Mouse (Mus musculus) liver, embryonic 12.5 days (tissue): ENCODE measurements around the gene L2hgdh. TPM values are rescaled to one million over a fixed set of nuclear protein-coding genes. Genes with fewer than 3 reads are reported as not detected.

Experiments used
- ATAC-seq: fragments of 200-750 bp; cut with Nextera tagmentation; 2 replicates; pipeline ENCODE4 v1.8.0; 2017; ENCODE audit warnings: moderate number of reproducible peaks, mild to moderate bottlenecking, moderate library complexity
- H3K27ac ChIP-seq: fragments of 300-500 bp; sonication (generic); 2 replicates; pipeline ENCODE4 v1.5.1; 2016; ENCODE audit warnings: mild to moderate bottlenecking
- H3K27me3 ChIP-seq: fragments of 300-500 bp; sonication (generic); replicated peaks from 2 replicates; pipeline ENCODE4 v1.6.1; 2016; ENCODE audit warnings: mild to moderate bottlenecking, moderate library complexity
- H3K36me3 ChIP-seq: fragments of 300-500 bp; sonication (generic); 2 replicates; pipeline ENCODE4 v1.6.1; 2016; ENCODE audit warnings: mild to moderate bottlenecking, moderate library complexity
- H3K4me1 ChIP-seq: fragments of 300-500 bp; sonication (generic); 2 replicates; pipeline ENCODE4 v1.6.1; 2016
- H3K4me2 ChIP-seq: fragments of 300-500 bp; sonication (generic); 2 replicates; pipeline ENCODE4 v1.6.1; 2016; ENCODE audit warnings: mild to moderate bottlenecking, moderate library complexity
- H3K4me3 ChIP-seq: fragments of 300-500 bp; sonication (generic); 2 replicates; pipeline ENCODE4 v1.5.1; 2016; ENCODE audit warnings: mild to moderate bottlenecking, moderate library complexity
- H3K9ac ChIP-seq: fragments of 300-500 bp; sonication (generic); 2 replicates; pipeline ENCODE4 v1.6.1; 2016; ENCODE audit warnings: mild to moderate bottlenecking, moderate library complexity
- H3K9me3 ChIP-seq: fragments of 300-500 bp; sonication (generic); replicated peaks from 2 replicates; pipeline ENCODE4 v1.6.1; 2016; ENCODE audit warnings: mild to moderate bottlenecking, moderate library complexity
- WGBS: fragments of 180-500 bp; shearing (Covaris S2); methylation state at CpG from one replicate; pipeline ENCODE4 v1.1.7; 2016; ENCODE audit not compliant: insufficient replicate concordance; 5-methylcytosine and 5-hydroxymethylcytosine counted together
- polyA plus RNA-seq: library from polyadenylated mRNA; unstranded; fragments of >200 nt; fragmentation: Nextera tagmentation; extraction: Ambion mirVana; gene quantifications from 2 replicates; pipeline ENCODE4 v1.2.1, GENCODE M21; 2016

The L2hgdh gene
- polyA plus RNA-seq, 1 experiment from 2014 or later, result 20.6 TPM

DNA sequence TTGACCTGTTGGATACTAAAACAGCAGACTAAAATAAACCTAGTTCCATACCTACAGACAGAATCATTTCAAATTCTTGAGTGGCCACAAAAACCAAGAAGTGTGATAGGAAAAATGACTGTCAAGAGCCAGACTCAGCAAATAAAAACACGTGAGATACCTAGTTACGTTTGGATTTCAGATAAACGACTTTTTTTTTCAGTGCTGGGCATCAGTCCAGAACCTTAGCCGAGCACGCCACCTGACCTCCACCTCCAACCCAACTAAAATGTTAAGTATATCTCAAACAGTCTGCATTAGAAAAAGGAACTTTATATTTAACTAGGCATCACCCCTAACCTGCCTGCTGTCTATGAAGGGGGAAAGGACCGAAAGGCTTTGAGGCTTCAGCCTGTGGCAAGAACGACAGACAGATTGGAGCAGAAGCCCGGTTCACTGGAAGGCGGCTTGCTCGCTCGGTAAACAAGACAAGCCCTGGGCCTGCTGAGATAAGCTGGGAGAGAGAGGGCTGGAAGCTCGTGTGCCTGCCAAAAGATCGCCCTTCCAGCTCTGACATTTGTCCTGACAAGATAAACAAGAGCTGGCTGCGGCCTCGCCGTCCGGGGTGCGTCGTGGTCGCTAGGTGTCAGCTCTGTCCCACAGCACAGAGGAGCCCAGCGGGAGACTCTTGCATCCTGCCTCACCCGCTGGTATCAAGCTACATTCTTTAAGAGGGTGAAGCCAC lies 32.9 kb upstream of the L2hgdh start:
- ATAC-seq, result peak; percentile 94

DNA sequence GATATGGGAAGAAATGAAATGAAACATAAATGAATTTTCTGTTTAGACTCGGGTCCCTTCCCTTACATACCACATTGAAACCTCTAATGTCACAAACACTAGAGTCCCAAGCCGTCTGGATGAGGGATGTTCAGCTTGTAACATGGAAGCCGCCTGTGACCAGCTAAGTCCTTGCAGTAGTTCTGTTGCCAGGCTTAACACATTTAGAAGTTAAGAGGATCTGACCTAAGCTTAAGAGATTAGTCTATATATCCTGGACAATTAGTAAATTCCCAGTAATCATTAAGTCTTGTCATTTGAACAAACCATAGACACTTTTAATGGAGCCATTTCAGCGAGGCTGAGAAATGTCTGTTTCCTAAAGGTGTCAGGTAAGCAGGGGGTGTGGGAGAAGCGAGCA lies 31.3 kb upstream of the L2hgdh start:
- H3K4me1 ChIP-seq, result peaks cover 70% of the 10 kb centered on the region
- 0 out of 2 replicates have a peak overlapping the region, but pooled peaks have one; percentile 68 for H3K4me2 ChIP-seq
- H3K36me3 ChIP-seq, result no peaks in the 10 kb centered on the region
- H3K4me3 ChIP-seq, result no peak overlapping the region
- peak overlapping the region; percentile 98 for H3K27ac ChIP-seq
- no peaks in the 10 kb centered on the region for H3K27me3 ChIP-seq
- ATAC-seq, result no peak
- peak overlapping the region; percentile 64; the same call in 1 of the 2 replicates for H3K9ac ChIP-seq
- WGBS, result 70% methylated on average over 5 of the region's 5 CpGs
- H3K9me3 ChIP-seq, result no peaks in the 10 kb centered on the region

More for the DNA sequence above, 32.9 kb upstream of the L2hgdh start:
- H3K27ac ChIP-seq, result peak overlapping the region; percentile 98
- H3K9me3 ChIP-seq, result no peaks in the 10 kb centered on the region
- 6% methylated on average over 22 of the region's 22 CpGs for WGBS
- H3K4me2 ChIP-seq, result peak overlapping the region; percentile 68
- H3K36me3 ChIP-seq, result no peaks in the 10 kb centered on the region
- H3K9ac ChIP-seq, result peak overlapping the region; percentile 69
- peaks cover 66% of the 10 kb centered on the region for H3K4me1 ChIP-seq
- no peaks in the 10 kb centered on the region for H3K27me3 ChIP-seq
- H3K4me3 ChIP-seq, result peak overlapping the region; percentile 34

GRCm38 (mm10) chr12:69753936-69754335 lies 29.3 kb upstream of the L2hgdh start:
- Histone ChIP-seq H3K36me3 (no peaks in the 10 kb centered on the region), H3K27me3 (no peaks in the 10 kb centered on the region), H3K4me3 (no peak overlapping the region), H3K9me3 (no peaks in the 10 kb centered on the region), H3K4me1 (peaks cover 50% of the 10 kb centered on the region), H3K9ac (no peak overlapping the region), H3K4me2 (no peak overlapping the region), H3K27ac (peak overlapping the region; percentile 98; the same call in 1 of the 2 replicates)
- WGBS, result 75% methylated on average over 5 of the region's 5 CpGs
- ATAC-seq, result no peak

DNA sequence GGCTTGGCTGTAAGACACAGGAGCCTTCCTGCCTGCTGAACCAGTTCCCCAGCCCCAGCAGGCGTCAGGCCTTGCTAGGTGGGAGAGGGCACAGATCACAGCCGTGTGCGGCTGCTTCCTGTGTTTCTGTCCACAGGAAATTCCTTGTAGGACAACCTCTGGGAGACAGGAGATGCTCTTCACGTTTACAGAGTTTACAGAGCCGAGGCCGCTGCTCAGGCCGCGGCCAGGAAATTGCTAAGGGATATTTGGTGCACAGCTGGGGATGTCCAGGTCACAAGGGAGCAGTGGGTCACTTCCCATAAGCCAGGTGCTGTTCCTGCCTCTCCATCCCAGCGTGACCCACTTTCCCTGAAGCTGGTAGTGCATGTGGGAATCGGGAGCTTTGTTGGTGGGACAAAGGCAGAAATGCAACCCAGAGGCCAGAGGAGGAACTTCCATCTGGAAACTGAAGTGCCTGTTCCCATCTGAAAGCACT lies 27.2 kb upstream of the L2hgdh start:
- H3K4me2 ChIP-seq, result no peak overlapping the region
- H3K27me3 ChIP-seq, result no peaks in the 10 kb centered on the region
- H3K4me1 ChIP-seq, result peaks cover 41% of the 10 kb centered on the region
- H3K27ac ChIP-seq, result 0 out of 2 replicates have a peak overlapping the region, but pooled peaks have one; percentile 45
- no peaks in the 10 kb centered on the region for H3K9me3 ChIP-seq
- H3K9ac ChIP-seq, result peak overlapping the region; percentile 27; the same call in 1 of the 2 replicates
- H3K36me3 ChIP-seq, result no peaks in the 10 kb centered on the region
- H3K4me3 ChIP-seq, result no peak overlapping the region
- WGBS, result 40% methylated on average over 10 of the region's 10 CpGs
- no peak for ATAC-seq

GRCm38 (mm10) chr12:69744138-69744537 lies 19.5 kb upstream of the L2hgdh start:
- peaks cover 10% of the 10 kb centered on the region for H3K4me1 ChIP-seq
- H3K36me3 ChIP-seq, result peaks cover 10% of the 10 kb centered on the region; the same call in 1 of the 2 replicates
- H3K4me2 ChIP-seq, result no peak overlapping the region
- H3K4me3 ChIP-seq, result no peak overlapping the region
- no peak for ATAC-seq
- no peaks in the 10 kb centered on the region for H3K27me3 ChIP-seq
- no peaks in the 10 kb centered on the region for H3K9me3 ChIP-seq
- no peak overlapping the region for H3K27ac ChIP-seq
- no peak overlapping the region for H3K9ac ChIP-seq
- 80% methylated on average over 5 of the region's 5 CpGs for WGBS

- no peak overlapping the region for H3K27ac ChIP-seq
- ATAC-seq, result no peak
- H3K4me1 ChIP-seq, result peaks cover 3% of the 10 kb centered on the region
- no peaks in the 10 kb centered on the region for H3K9me3 ChIP-seq
- H3K4me3 ChIP-seq, result no peak overlapping the region
- WGBS, result 82% methylated on average over 5 of the region's 5 CpGs
- no peak overlapping the region for H3K9ac ChIP-seq
- no peak overlapping the region for H3K4me2 ChIP-seq
- no peaks in the 10 kb centered on the region for H3K27me3 ChIP-seq
- H3K36me3 ChIP-seq, result peaks cover 10% of the 10 kb centered on the region; the same call in 1 of the 2 replicates
Observed at GRCm38 (mm10) chr12:69741965-69742364, 17.3 kb upstream of the L2hgdh start.

DNA sequence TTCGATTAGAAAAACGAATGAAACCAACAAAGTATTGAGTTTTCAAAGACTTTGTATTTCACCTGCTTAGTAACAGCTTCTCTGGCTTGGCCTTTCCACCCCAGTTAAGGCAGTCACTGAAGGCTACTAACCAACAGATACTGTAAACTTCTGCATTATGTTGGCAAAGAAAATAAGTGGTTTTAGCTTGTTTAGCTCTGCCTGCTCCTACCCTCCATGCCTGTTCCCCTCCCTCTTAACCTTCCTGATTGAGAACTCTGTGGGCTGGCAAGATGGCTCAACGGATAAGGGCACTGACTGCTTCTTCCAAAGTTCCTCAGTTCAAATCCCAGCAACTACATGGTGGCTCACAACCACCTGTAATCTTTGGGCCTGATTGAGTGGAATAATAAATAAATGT lies 9.2 kb upstream of the L2hgdh start:
- H3K4me3 ChIP-seq, result no peak overlapping the region
- 52% methylated on average over 3 of the region's 3 CpGs for WGBS
- H3K9ac ChIP-seq, result peak overlapping the region; percentile 39; the same call in 1 of the 2 replicates
- H3K4me1 ChIP-seq, result peaks cover 17% of the 10 kb centered on the region
- H3K27me3 ChIP-seq, result no peaks in the 10 kb centered on the region
- peak overlapping the region; percentile 38 for H3K4me2 ChIP-seq
- H3K36me3 ChIP-seq, result no peaks in the 10 kb centered on the region
- ATAC-seq, result 0 out of 2 replicates have a peak, but pooled peaks have one; percentile 52
- H3K9me3 ChIP-seq, result no peaks in the 10 kb centered on the region
- peak overlapping the region; percentile 82 for H3K27ac ChIP-seq

GRCm38 (mm10) chr12:69733518-69733917 lies 8.8 kb upstream of the L2hgdh start:
- H3K27me3 ChIP-seq, result no peaks in the 10 kb centered on the region
- H3K27ac ChIP-seq, result peak overlapping the region; percentile 82
- H3K4me3 ChIP-seq, result no peak overlapping the region
- H3K9ac ChIP-seq, result no peak overlapping the region; the same call in 1 of the 2 replicates
- 4% methylated on average over 2 of the region's 2 CpGs for WGBS
- H3K4me1 ChIP-seq, result peaks cover 17% of the 10 kb centered on the region
- H3K4me2 ChIP-seq, result peak overlapping the region; percentile 38
- ATAC-seq, result peak; percentile 71
- H3K36me3 ChIP-seq, result no peaks in the 10 kb centered on the region
- H3K9me3 ChIP-seq, result no peaks in the 10 kb centered on the region

- no peaks in the 10 kb centered on the region for H3K27me3 ChIP-seq
- no peak overlapping the region for H3K4me2 ChIP-seq
- no peak for ATAC-seq
- no peak overlapping the region for H3K27ac ChIP-seq
- no peak overlapping the region for H3K4me3 ChIP-seq
- 59% methylated on average over 5 of the region's 5 CpGs for WGBS
- H3K9me3 ChIP-seq, result no peaks in the 10 kb centered on the region
- no peak overlapping the region for H3K9ac ChIP-seq
- H3K4me1 ChIP-seq, result peaks cover 17% of the 10 kb centered on the region
- H3K36me3 ChIP-seq, result no peaks in the 10 kb centered on the region
Observed at GRCm38 (mm10) chr12:69732221-69732620, 7.5 kb upstream of the L2hgdh start.

GRCm38 (mm10) chr12:69730306-69730705 lies 5.6 kb upstream of the L2hgdh start:
- no peak overlapping the region for H3K4me2 ChIP-seq
- ATAC-seq, result no peak
- no peaks in the 10 kb centered on the region for H3K27me3 ChIP-seq
- H3K4me3 ChIP-seq, result no peak overlapping the region
- peaks cover 30% of the 10 kb centered on the region for H3K4me1 ChIP-seq
- 65% methylated on average over 1 of the region's 1 CpGs for WGBS
- no peak overlapping the region for H3K9ac ChIP-seq
- no peak overlapping the region for H3K27ac ChIP-seq
- H3K9me3 ChIP-seq, result no peaks in the 10 kb centered on the region
- peaks cover 2% of the 10 kb centered on the region; the same call in 1 of the 2 replicates for H3K36me3 ChIP-seq

DNA sequence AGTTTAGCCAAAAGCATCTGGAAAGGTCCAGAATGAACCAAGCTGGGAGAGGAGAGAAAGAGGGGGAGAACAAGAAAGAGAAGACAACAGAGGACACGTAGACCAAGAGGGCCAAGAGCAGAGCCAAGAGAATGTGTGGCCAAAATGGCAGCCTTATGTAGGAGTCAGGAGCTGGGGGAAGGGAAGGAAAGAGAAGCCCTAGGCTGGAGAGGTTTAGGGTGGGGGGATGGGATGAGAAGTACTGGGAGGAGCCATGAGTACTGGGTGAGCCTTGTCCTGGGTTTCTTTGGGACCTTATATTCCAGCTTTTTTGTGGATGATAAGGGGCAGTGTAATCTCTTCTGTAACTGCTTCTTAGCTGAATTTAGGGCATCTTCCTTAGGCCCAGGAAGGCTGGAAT lies 4.6 kb upstream of the L2hgdh start:
- Histone ChIP-seq H3K9ac (no peak overlapping the region), H3K27ac (no peak overlapping the region), H3K4me1 (peaks cover 34% of the 10 kb centered on the region), H3K27me3 (no peaks in the 10 kb centered on the region), H3K4me2 (no peak overlapping the region), H3K9me3 (no peaks in the 10 kb centered on the region), H3K36me3 (peaks cover 2% of the 10 kb centered on the region; the same call in 1 of the 2 replicates), H3K4me3 (no peak overlapping the region)
- no peak for ATAC-seq
- WGBS, result 76% methylated on average over 1 of the region's 1 CpGs

GRCm38 (mm10) chr12:69724018-69724710 lies 509 bp downstream of the L2hgdh start:
- Histone ChIP-seq H3K4me1 (peaks cover 36% of the 10 kb centered on the region), H3K36me3 (peaks cover 31% of the 10 kb centered on the region), H3K9me3 (peaks cover 11% of the 10 kb centered on the region), H3K9ac (peak overlapping the region; percentile 83), H3K27me3 (no peaks in the 10 kb centered on the region), H3K4me2 (peak overlapping the region; percentile 97), H3K27ac (peak overlapping the region; percentile 96), H3K4me3 (peak overlapping the region; percentile 80)
- no peak for ATAC-seq
- WGBS, result under 1% methylated on average over 24 of the region's 24 CpGs
